Mouse (Mus musculus) heart, embryonic 16.5 days (tissue): ENCODE data around the gene Shroom4. TPM values are rescaled to one million over a fixed set of nuclear protein-coding genes. Genes with fewer than 3 reads are reported as not detected.

ENCODE experiments used
- ATAC-seq: fragments of 200-750 bp; cut with Nextera tagmentation; replicated peaks from 2 replicates; pipeline ENCODE4 v1.8.0; 2017; ENCODE audit warnings: moderate number of reproducible peaks; ENCODE audit not compliant: insufficient read depth, low FRiP score; ENCODE audit errors: extremely low read depth
- H3K27ac ChIP-seq: fragments of 300-500 bp; sonication (generic); 2 replicates; pipeline ENCODE4 v1.5.1; 2014; ENCODE audit warnings: mild to moderate bottlenecking, low read length, control low read depth, moderate library complexity
- H3K27me3 ChIP-seq: fragments of 300-500 bp; sonication (generic); 2 replicates; pipeline ENCODE4 v1.6.1; 2014; ENCODE audit warnings: low read length, mixed read lengths; ENCODE audit not compliant: control insufficient read depth, insufficient read depth
- H3K36me3 ChIP-seq: fragments of 300-500 bp; sonication (generic); 2 replicates; pipeline ENCODE4 v1.6.1; 2014; ENCODE audit not compliant: control insufficient read depth, insufficient read depth
- H3K4me1 ChIP-seq: fragments of 300-500 bp; sonication (generic); 2 replicates; pipeline ENCODE4 v1.6.1; 2014; ENCODE audit warnings: low read length, mixed read lengths; ENCODE audit not compliant: control insufficient read depth, insufficient read depth
- H3K4me2 ChIP-seq: fragments of 300-500 bp; sonication (generic); 2 replicates; pipeline ENCODE4 v1.6.1; 2014; ENCODE audit warnings: low read depth, mild to moderate bottlenecking, control low read depth, low read length
- H3K4me3 ChIP-seq: fragments of 300-500 bp; sonication (generic); 2 replicates; pipeline ENCODE4 v1.5.1; 2014; ENCODE audit warnings: mild to moderate bottlenecking, control low read depth, low read length
- H3K9ac ChIP-seq: fragments of 300-500 bp; sonication (generic); 2 replicates; pipeline ENCODE4 v1.6.1; 2014; ENCODE audit warnings: low read length, control low read depth
- H3K9me3 ChIP-seq: fragments of 300-500 bp; sonication (generic); replicated peaks from 2 replicates; pipeline ENCODE4 v1.6.1; 2016; ENCODE audit warnings: low read length; ENCODE audit not compliant: control insufficient read depth
- WGBS: fragments of 180-500 bp; shearing (Covaris S2); extraction: QIAGEN DNeasy Blood & Tissue Kit; methylation state at CpG from one replicate; pipeline ENCODE4 v1.1.7; 2014; 5-methylcytosine and 5-hydroxymethylcytosine counted together
- polyA plus RNA-seq: library from polyadenylated mRNA; unstranded; fragments of >200 nt; fragmentation: Nextera tagmentation; extraction: Ambion mirVana; gene quantifications from 2 replicates; pipeline ENCODE4 v1.2.1, GENCODE M21; 2015

Shroom4 gene
- polyA plus RNA-seq, 1 experiment from 2014 or later, result 2.7 TPM

GRCm38 (mm10) chrX:6475177-6475576 lies 75.5 kb downstream of the Shroom4 start:
- H3K36me3 ChIP-seq, result no peaks in the 10 kb centered on the region
- WGBS, result 17% methylated on average over 1 of the region's 1 CpGs
- H3K9me3 ChIP-seq, result no peaks in the 10 kb centered on the region
- no peak overlapping the region for H3K4me2 ChIP-seq
- H3K9ac ChIP-seq, result no peak overlapping the region
- H3K4me3 ChIP-seq, result no peak overlapping the region
- no peak for ATAC-seq
- no peak overlapping the region for H3K27ac ChIP-seq
- no peaks in the 10 kb centered on the region for H3K4me1 ChIP-seq
- no peaks in the 10 kb centered on the region for H3K27me3 ChIP-seq

GRCm38 (mm10) chrX:6482268-6482667 lies 82.6 kb downstream of the Shroom4 start:
- no peaks in the 10 kb centered on the region for H3K9me3 ChIP-seq
- whole genome bisulfite sequencing, result 70% methylated on average over 4 of the region's 4 CpGs
- no peaks in the 10 kb centered on the region for H3K36me3 ChIP-seq
- H3K4me1 ChIP-seq, result no peaks in the 10 kb centered on the region
- H3K9ac ChIP-seq, result no peak overlapping the region
- H3K4me3 ChIP-seq, result no peak overlapping the region
- H3K27ac ChIP-seq, result no peak overlapping the region
- H3K27me3 ChIP-seq, result no peaks in the 10 kb centered on the region
- no peak overlapping the region for H3K4me2 ChIP-seq
- no peak for ATAC-seq

DNA sequence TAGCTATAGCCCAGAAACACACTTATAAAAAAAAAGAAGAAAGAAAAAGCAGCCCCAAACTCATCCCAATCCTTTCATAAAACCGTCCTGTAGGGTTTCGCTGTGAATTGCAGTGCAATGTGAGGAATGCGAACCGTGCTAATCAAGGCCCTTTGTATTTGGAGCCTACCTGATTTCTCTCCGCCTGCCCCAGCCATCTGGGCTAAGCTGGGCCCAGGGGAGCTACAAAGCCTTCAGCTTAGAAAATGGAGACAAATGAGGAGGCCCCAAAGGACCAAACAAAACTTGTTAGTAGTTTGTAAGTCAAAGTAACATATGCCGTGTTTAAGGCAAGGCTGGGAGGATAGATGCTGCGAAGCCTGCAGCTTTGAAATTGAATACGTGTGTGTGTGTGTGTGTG lies 84.2 kb downstream of the Shroom4 start:
- no peaks in the 10 kb centered on the region for H3K27me3 ChIP-seq
- H3K4me3 ChIP-seq, result no peak overlapping the region
- no peaks in the 10 kb centered on the region for H3K4me1 ChIP-seq
- no peak for ATAC-seq
- 49% methylated on average over 8 of the region's 8 CpGs for WGBS
- no peak overlapping the region for H3K27ac ChIP-seq
- no peak overlapping the region for H3K4me2 ChIP-seq
- no peak overlapping the region for H3K9ac ChIP-seq
- H3K9me3 ChIP-seq, result no peaks in the 10 kb centered on the region
- H3K36me3 ChIP-seq, result no peaks in the 10 kb centered on the region

DNA sequence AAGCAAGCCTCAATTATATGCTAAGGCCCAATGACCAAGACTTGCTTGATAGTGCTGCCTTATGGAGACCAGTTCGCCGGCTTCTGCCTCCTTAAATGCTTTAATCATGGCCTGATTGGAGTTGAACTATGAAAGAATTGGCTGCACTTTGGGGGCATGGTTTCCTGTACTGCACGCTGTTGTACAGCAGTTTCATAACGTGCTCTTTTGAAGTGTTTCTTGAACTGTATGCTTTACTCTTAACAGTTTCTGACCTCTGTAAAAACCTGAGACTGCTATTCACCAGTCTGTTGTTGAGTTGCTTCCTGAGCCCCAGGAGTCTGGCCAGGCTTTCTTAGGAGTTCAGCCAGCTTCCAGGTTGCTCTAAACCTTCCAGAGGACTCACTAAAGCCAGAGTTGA lies 90.8 kb downstream of the Shroom4 start:
- no peak for ATAC-seq
- no peaks in the 10 kb centered on the region for H3K9me3 ChIP-seq
- no peak overlapping the region for H3K4me2 ChIP-seq
- no peaks in the 10 kb centered on the region for H3K27me3 ChIP-seq
- H3K36me3 ChIP-seq, result no peaks in the 10 kb centered on the region
- WGBS, result 78% methylated on average over 4 of the region's 4 CpGs
- H3K27ac ChIP-seq, result no peak overlapping the region
- H3K4me1 ChIP-seq, result 0 out of 2 replicates have a peak, but pooled peaks cover under 1% of the 10 kb centered on the region
- H3K9ac ChIP-seq, result no peak overlapping the region
- H3K4me3 ChIP-seq, result no peak overlapping the region

DNA sequence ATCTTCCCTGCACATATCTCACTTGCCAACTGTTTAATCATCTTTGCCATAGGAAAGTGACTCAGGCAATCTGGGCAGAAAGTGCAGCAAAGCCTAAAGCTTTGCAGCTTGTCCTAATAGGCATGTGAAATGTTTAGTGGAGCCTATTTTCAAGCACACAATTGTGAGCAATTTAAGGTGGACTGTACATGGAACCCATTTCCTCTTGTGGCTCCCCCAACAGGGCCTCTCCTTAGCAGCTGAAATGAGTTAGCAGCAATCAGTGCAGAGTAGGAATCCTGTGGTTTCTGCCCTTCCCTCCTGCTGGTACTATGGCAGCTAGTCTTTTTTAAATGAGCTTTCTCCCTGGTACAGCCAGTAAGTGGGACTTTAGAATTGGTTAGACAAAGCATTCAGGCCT lies 95.8 kb downstream of the Shroom4 start:
- Histone ChIP-seq H3K4me2 (no peak overlapping the region), H3K4me1 (peaks cover 4% of the 10 kb centered on the region; the same call in 1 of the 2 replicates), H3K36me3 (no peaks in the 10 kb centered on the region), H3K27ac (no peak overlapping the region), H3K9me3 (no peaks in the 10 kb centered on the region), H3K27me3 (no peaks in the 10 kb centered on the region), H3K4me3 (no peak overlapping the region), H3K9ac (no peak overlapping the region)
- no peak for ATAC-seq

DNA sequence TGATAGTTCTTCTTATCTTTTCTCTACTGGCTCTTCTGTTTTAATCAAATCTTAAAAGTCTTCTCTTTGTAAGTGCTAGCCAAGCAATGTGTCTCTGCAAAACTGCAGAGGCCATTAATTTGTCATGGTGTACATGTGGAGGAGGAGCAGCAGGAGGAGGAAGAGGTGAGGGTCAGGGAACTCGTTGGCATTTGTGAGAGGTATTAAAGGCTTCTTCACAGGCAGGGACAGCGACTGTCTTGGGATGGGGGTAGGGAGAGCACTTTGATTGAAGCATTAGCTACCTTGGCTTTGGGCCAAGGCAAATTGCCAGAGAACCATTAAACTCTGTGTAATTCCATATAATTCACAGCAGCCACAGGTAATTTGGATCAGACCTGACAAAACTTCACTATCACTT lies 96.7 kb downstream of the Shroom4 start:
- H3K27me3 ChIP-seq, result no peaks in the 10 kb centered on the region
- no peak for ATAC-seq
- H3K4me1 ChIP-seq, result peaks cover 4% of the 10 kb centered on the region; the same call in 1 of the 2 replicates
- H3K4me3 ChIP-seq, result no peak overlapping the region
- no peak overlapping the region for H3K9ac ChIP-seq
- H3K9me3 ChIP-seq, result no peaks in the 10 kb centered on the region
- no peak overlapping the region for H3K27ac ChIP-seq
- no peak overlapping the region for H3K4me2 ChIP-seq
- no peaks in the 10 kb centered on the region for H3K36me3 ChIP-seq
- 37% methylated on average over 2 of the region's 2 CpGs for WGBS

GRCm38 (mm10) chrX:6501850-6502249 lies 102.2 kb downstream of the Shroom4 start:
- H3K27ac ChIP-seq, result no peak overlapping the region
- no peak overlapping the region for H3K4me2 ChIP-seq
- no peaks in the 10 kb centered on the region for H3K27me3 ChIP-seq
- ATAC-seq, result no peak
- no peak overlapping the region for H3K4me3 ChIP-seq
- H3K9ac ChIP-seq, result no peak overlapping the region
- H3K9me3 ChIP-seq, result no peaks in the 10 kb centered on the region
- no peaks in the 10 kb centered on the region for H3K36me3 ChIP-seq
- 71% methylated on average over 1 of the region's 1 CpGs for WGBS
- H3K4me1 ChIP-seq, result no peaks in the 10 kb centered on the region

DNA sequence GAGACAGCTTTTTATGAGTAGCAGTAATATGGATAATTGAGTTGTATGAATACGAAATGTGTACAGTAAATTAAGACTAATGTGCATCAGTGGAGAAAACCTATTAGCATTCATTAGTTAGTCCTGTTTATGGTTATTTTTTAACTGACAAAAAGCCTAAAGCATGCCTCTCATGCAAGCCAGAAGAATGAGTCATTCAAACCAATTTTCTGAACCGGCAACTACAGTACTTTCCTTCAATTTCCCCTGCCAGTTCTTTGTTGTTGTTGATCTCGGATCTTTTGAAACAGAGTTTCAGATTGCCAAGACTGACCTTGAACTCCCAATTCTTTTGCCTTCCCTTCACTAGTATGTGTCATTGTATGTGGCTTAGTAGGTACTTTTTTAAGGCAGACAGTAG lies 117.6 kb downstream of the Shroom4 start:
- no peak overlapping the region for H3K4me3 ChIP-seq
- ATAC-seq, result no peak
- WGBS, result 64% methylated on average over 3 of the region's 3 CpGs
- no peaks in the 10 kb centered on the region for H3K27me3 ChIP-seq
- no peaks in the 10 kb centered on the region for H3K4me1 ChIP-seq
- H3K36me3 ChIP-seq, result no peaks in the 10 kb centered on the region
- H3K9ac ChIP-seq, result no peak overlapping the region
- no peak overlapping the region for H3K4me2 ChIP-seq
- H3K27ac ChIP-seq, result no peak overlapping the region
- H3K9me3 ChIP-seq, result no peaks in the 10 kb centered on the region

- H3K4me3 ChIP-seq, result no peak overlapping the region
- 26% methylated on average over 2 of the region's 2 CpGs for WGBS
- no peaks in the 10 kb centered on the region for H3K27me3 ChIP-seq
- no peak overlapping the region for H3K4me2 ChIP-seq
- no peaks in the 10 kb centered on the region for H3K9me3 ChIP-seq
- no peak overlapping the region for H3K9ac ChIP-seq
- ATAC-seq, result no peak
- no peak overlapping the region for H3K27ac ChIP-seq
- no peaks in the 10 kb centered on the region for H3K4me1 ChIP-seq
- no peaks in the 10 kb centered on the region for H3K36me3 ChIP-seq
These were observed 118.8 kb downstream of the Shroom4 start for GRCm38 (mm10) chrX:6518421-6518820.

- no peak overlapping the region for H3K4me2 ChIP-seq
- H3K9me3 ChIP-seq, result no peaks in the 10 kb centered on the region
- H3K4me3 ChIP-seq, result no peak overlapping the region
- no peaks in the 10 kb centered on the region for H3K36me3 ChIP-seq
- H3K9ac ChIP-seq, result no peak overlapping the region
- WGBS, result 49% methylated on average over 2 of the region's 2 CpGs
- H3K4me1 ChIP-seq, result no peaks in the 10 kb centered on the region
- ATAC-seq, result no peak
- H3K27me3 ChIP-seq, result no peaks in the 10 kb centered on the region
- no peak overlapping the region for H3K27ac ChIP-seq
These were observed 123.3 kb downstream of the Shroom4 start for GRCm38 (mm10) chrX:6522935-6523334.
